Mouse (Mus musculus) liver (tissue): ENCODE measurements around the gene Evx2.
A peak's percentile ranks its signal among the peaks of the same experiment; 100 is the strongest.

Experiments
- DNase-seq: peaks from one replicate; pipeline ENCODE4 v3.0.0-alpha.2; 2020; ENCODE audit warnings: mixed read lengths

The Evx2 gene

DNA sequence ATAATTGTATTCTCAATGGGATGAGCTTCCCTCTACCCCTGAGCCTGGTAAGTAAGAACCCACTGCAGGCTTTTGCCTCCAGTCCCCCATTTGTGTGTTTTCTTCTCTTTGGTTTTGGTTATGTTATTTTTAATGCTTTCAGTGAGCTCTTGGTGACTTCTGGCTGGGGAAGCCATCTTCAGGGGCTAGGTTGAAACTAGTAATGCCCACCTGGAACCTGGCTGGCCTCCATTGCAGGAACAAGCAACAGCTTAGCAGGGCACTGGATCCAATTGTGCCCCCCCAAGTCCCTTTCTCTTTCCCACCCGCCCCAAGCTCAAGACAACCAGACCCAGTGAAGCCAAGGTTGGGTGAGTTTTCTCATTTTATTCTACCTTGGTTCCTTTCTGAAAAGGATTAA lies 36.0 kb upstream of the Evx2 start:
- DNase-seq = no peak

DNA sequence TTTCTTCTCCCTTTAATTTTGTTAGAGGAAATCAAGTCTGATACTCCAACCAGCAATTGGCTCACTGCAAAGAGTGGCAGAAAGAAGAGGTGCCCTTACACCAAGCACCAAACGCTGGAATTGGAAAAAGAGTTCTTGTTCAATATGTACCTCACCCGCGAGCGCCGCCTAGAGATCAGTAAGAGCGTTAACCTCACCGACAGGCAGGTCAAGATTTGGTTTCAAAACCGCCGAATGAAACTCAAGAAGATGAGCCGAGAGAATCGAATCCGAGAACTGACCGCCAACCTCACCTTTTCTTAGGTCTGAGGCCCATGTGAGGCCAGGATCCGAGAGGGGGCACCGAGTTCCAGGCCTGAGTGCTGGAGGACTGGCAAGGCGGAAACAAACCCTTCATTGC lies 34.7 kb upstream of the Evx2 start:
- DNase-seq = no peak

DNA sequence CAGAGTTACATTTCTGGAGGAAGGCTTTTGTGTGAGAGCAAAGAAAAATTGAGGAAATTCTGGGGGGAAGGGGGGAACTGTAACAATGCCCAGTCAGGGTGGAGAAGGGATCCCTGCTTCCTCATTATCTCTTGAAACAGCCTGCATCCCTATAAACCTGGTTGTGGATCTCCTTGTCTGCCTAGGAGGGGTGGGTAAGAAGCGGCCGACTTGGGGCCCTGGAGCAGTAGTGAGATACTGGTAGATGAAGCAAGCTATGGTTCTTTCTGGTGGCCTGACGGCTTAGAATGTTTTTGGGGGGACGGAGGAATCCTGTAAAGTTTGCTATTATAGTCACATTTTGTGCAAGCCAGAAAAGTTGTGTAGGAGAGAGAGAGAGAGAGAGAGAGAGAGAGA lies 34.1 kb upstream of the Evx2 start:
- DNase-seq = no peak

DNA sequence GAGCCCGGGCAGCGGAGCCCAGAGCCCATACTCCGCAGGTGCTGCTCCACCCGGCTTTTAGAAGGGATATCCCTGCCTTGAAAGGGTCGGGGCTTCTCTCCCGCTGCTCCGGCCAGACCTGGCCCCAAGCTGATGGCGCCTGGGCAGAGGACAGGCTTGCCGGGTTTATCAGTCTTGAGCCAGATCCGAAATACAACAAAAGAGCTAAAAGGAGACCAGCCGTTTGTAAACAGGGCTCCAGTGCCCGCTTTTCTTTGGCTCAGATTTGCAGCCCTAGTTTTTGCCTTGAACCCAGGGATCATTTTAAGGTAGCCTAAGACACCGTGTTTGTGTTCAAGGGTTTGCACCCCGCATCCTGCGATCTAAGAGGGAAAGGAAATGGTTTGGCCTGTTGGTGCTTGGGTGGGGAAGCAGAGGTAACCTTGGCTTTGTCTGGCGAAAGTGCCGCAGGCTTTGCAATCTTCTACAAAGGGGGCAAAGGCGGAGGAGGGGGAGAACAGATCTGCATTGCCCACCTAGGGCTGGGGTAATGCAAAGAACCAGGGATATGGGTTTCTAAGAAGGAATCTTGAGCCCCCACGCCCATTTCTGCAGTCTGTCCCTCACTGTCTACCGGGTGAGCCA lies 33.6 kb upstream of the Evx2 start:
- DNase-seq = no peak

- no peak for DNase-seq
Measured at GRCm38 (mm10) chr2:74691995-74692807, 32.8 kb upstream of the Evx2 start.

- DNase-seq = peak; percentile 47
Measured at GRCm38 (mm10) chr2:74691022-74691951, 31.9 kb upstream of the Evx2 start, which contains the start of gene Hoxd10. Gene Hoxd10 (plus strand): TSS chr2:74691924.

- no peak for DNase-seq
Measured at GRCm38 (mm10) chr2:74690338-74690716, 31.0 kb upstream of the Evx2 start.

GRCm38 (mm10) chr2:74689574-74690337 lies 30.4 kb upstream of the Evx2 start:
- DNase-seq = no peak

DNA sequence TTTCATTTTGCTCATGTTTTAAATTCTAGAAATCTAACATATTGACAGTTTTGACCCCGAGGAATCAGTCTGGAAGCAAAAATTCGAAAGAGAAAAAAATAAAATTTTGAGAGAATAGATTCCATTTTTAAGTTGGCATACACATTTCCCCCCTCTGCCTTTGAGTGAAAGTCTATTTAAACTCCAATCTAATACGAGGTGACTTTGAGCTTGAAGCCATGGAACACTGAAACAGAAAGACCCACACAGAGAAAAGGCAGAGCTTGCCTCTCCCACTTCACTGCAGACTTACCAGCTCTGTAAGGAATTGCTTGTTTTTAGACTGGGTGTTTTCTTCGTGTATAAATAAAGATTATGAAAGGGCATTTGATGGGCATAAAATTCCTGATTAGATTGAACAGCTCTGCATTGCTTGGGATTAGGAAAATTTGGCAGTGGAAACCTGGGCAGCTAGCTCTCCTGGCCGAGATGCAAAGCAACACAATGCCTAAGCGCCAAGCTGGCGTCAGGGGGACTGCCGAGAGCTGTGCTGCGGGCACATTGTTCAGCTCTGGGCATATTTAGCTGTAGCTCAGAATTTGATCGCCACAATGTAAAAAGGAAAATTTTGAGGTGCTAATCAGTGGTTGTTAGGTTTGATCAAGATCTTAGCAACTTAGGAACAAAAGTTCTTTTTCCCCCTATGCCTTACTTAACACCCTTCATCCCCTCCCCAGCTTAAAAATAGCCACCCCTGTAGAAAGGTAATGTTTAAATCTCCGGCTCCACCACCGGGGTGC lies 29.6 kb upstream of the Evx2 start:
- no peak for DNase-seq

- DNase-seq = no peak
Measured at GRCm38 (mm10) chr2:74687698-74688555, 28.6 kb upstream of the Evx2 start.

GRCm38 (mm10) chr2:74686988-74687697 lies 27.8 kb upstream of the Evx2 start:
- DNase-seq = no peak

- DNase-seq = peak; percentile 48
Measured at GRCm38 (mm10) chr2:74686301-74686987, 27.1 kb upstream of the Evx2 start.

DNA sequence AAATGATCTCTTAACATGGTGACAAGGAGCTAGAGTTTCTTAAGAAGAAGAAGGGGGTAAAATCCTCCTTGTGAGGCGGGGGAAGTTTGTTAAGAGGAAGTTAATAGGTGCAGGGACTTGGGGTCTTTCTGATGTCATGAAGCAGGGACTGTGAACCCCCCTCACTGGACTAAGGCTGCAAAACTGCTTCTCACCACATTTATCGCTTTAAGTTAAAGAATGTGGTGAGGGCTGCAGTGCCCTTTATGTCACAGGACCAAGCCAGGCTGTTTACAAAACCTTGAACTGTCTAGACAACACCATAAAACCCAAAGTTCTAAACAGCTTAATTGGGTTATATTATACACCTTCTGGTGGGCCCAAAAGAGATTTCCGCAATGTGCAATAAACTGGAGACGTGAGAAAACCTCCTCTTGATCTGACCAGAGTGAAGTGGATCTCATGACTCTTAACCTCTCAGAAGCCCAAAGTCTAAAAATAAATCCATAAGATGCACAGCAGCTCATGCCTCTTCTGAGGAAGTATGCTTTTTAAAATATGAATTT lies 25.8 kb upstream of the Evx2 start:
- DNase-seq = no peak

- no peak for DNase-seq
Measured at GRCm38 (mm10) chr2:74684106-74684505, 24.7 kb upstream of the Evx2 start.

DNA sequence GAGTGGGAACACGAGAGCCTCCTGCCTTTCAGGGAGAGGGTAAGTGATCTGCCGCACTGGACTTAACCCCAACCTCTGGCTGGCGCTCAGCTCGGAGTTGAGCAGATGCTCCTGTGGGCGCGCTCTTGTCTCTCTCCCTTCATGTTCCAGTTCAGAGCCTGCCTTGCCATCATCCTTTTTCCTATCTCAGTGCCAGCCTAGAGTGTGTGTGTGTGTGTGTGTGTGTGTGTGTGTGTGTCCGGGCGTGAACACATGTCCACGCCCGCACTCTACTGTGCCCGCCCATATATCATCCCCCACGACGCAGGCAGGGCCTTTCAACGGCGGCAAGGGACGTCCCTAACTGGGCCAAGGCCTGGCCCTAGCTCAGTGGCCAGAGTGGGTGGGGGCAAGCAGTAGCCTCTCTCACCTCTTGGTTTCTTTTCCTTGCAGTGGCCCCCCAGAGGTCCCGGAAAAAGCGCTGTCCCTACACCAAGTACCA lies 24.2 kb upstream of the Evx2 start:
- DNase-seq = no peak

GRCm38 (mm10) chr2:74682796-74683195 lies 23.4 kb upstream of the Evx2 start:
- no peak for DNase-seq

GRCm38 (mm10) chr2:74681594-74682531 lies 22.5 kb upstream of the Evx2 start:
- no peak for DNase-seq
